Mouse (Mus musculus) kidney, adult 11 months (tissue): ENCODE results near the gene Mmp20.

Experiments
- DNase-seq: peaks from one replicate; pipeline ENCODE4 v3.0.0; 2022

The Mmp20 gene

GRCm38 (mm10) chr9:7691790-7692189 is 63.8 kb downstream of the Mmp20 start, which contains the start of gene Mmp7:
TSS of gene Mmp7 (plus strand) at chr9:7692090.
- no peak for DNase-seq

GRCm38 (mm10) chr9:7693961-7694360 is 65.9 kb downstream of the Mmp20 start:
- DNase-seq, result no peak

GRCm38 (mm10) chr9:7695646-7696045 is 67.6 kb downstream of the Mmp20 start:
- no peak for DNase-seq

- no peak for DNase-seq
Measured at GRCm38 (mm10) chr9:7708698-7709097, 80.7 kb downstream of the Mmp20 start.

- no peak for DNase-seq
Measured at GRCm38 (mm10) chr9:7711196-7711595, 83.2 kb downstream of the Mmp20 start.

- DNase-seq, result peak; percentile 16
Measured at GRCm38 (mm10) chr9:7714062-7714907, 86.3 kb downstream of the Mmp20 start.

GRCm38 (mm10) chr9:7714908-7715175 is 86.8 kb downstream of the Mmp20 start:
- no peak for DNase-seq

GRCm38 (mm10) chr9:7721543-7721942 is 93.5 kb downstream of the Mmp20 start:
- no peak for DNase-seq
